Mouse (Mus musculus) hindbrain, embryonic 16.5 days (tissue): ENCODE results near the gene Duoxa1. TPM values are rescaled to one million over a fixed set of nuclear protein-coding genes. Genes with fewer than 3 reads are reported as not detected.
"Not testable (repeated sequence)": the region's sequence is repeated elsewhere in the genome, so short reads cannot be mapped to it uniquely, and the experiment has no call there.

Experiments
- ATAC-seq: fragments of 200-750 bp; cut with Nextera tagmentation; 2 replicates; pipeline ENCODE4 v1.8.0; 2017; ENCODE audit warnings: moderate TSS enrichment, moderate library complexity
- H3K27ac ChIP-seq: fragments of 300-500 bp; sonication (generic); 2 replicates; pipeline ENCODE4 v1.5.1; 2014; ENCODE audit warnings: low read depth, mild to moderate bottlenecking, control low read depth, low read length, moderate library complexity
- H3K27me3 ChIP-seq: fragments of 300-500 bp; sonication (generic); replicated peaks from 2 replicates; pipeline ENCODE4 v1.6.1; 2014; ENCODE audit warnings: low read length; ENCODE audit not compliant: control insufficient read depth, insufficient read depth
- H3K36me3 ChIP-seq: fragments of 300-500 bp; sonication (generic); 2 replicates; pipeline ENCODE4 v1.6.1; 2014; ENCODE audit warnings: mild to moderate bottlenecking, low read length, moderate library complexity, mixed read lengths; ENCODE audit not compliant: control insufficient read depth, insufficient read depth
- H3K4me1 ChIP-seq: fragments of 300-500 bp; sonication (generic); 2 replicates; pipeline ENCODE4 v1.6.1; 2014; ENCODE audit warnings: low read depth, low read length; ENCODE audit not compliant: control insufficient read depth, insufficient read depth
- H3K4me2 ChIP-seq: fragments of 300-500 bp; sonication (generic); 2 replicates; pipeline ENCODE4 v1.6.1; 2014; ENCODE audit warnings: mild to moderate bottlenecking, low read length, control low read depth, moderate library complexity
- H3K4me3 ChIP-seq: fragments of 300-500 bp; sonication (generic); 2 replicates; pipeline ENCODE4 v1.5.1; 2014; ENCODE audit warnings: mild to moderate bottlenecking, low read length, control low read depth, moderate library complexity
- H3K9ac ChIP-seq: fragments of 300-500 bp; sonication (generic); 2 replicates; pipeline ENCODE4 v1.6.1; 2014; ENCODE audit warnings: low read depth, mild to moderate bottlenecking, control low read depth, low read length, moderate library complexity
- H3K9me3 ChIP-seq: fragments of 300-500 bp; sonication (generic); 2 replicates; pipeline ENCODE4 v1.6.1; 2014; ENCODE audit warnings: mild to moderate bottlenecking, low read length, moderate library complexity; ENCODE audit not compliant: control insufficient read depth
- WGBS: fragments of 180-500 bp; shearing (Covaris S2); extraction: QIAGEN DNeasy Blood & Tissue Kit; methylation state at CpG from one replicate; pipeline ENCODE4 v1.1.7; 2014; 5-methylcytosine and 5-hydroxymethylcytosine counted together
- polyA plus RNA-seq: library from polyadenylated mRNA; unstranded; fragments of >200 nt; fragmentation: Nextera tagmentation; extraction: Ambion mirVana; gene quantifications from 2 replicates; pipeline ENCODE4 v1.2.1, GENCODE M21; 2015

The Duoxa1 gene
- polyA plus RNA-seq, 1 experiment from 2014 or later = 0.26 TPM

GRCm38 (mm10) chr2:122345106-122345893, 31.8 kb upstream of the Duoxa1 start:
- Histone ChIP-seq H3K36me3 (no peaks in the 10 kb centered on the region), H3K4me2 (no peak overlapping the region), H3K4me3 (no peak overlapping the region), H3K27ac (no peak overlapping the region), H3K9ac (no peak overlapping the region), H3K4me1 (peaks cover 21% of the 10 kb centered on the region), H3K27me3 (no peaks in the 10 kb centered on the region; the same call in 1 of the 2 replicates), H3K9me3 (no peaks in the 10 kb centered on the region)
- WGBS = 86% methylated on average over 6 of the region's 6 CpGs
- ATAC-seq = no peak

GRCm38 (mm10) chr2:122337291-122337690, 23.8 kb upstream of the Duoxa1 start:
- Histone ChIP-seq H3K4me2 (peak overlapping the region; percentile 35), H3K27me3 (no peaks in the 10 kb centered on the region), H3K4me3 (peak overlapping the region; percentile 9; the same call in 1 of the 2 replicates), H3K27ac (no peak overlapping the region), H3K4me1 (no peaks in the 10 kb centered on the region), H3K9me3 (no peaks in the 10 kb centered on the region), H3K9ac (no peak overlapping the region), H3K36me3 (no peaks in the 10 kb centered on the region)
- 57% methylated on average over 21 of the region's 21 CpGs for WGBS
- ATAC-seq = no peak; the same call in 1 of the 2 replicates

- WGBS = 61% methylated on average over 3 of the region's 3 CpGs
- Histone ChIP-seq H3K4me2 (no peak overlapping the region), H3K27me3 (no peaks in the 10 kb centered on the region), H3K9me3 (no peaks in the 10 kb centered on the region), H3K36me3 (no peaks in the 10 kb centered on the region), H3K4me1 (no peaks in the 10 kb centered on the region), H3K27ac (no peak overlapping the region), H3K9ac (no peak overlapping the region), H3K4me3 (no peak overlapping the region)
- no peak for ATAC-seq
Observed at GRCm38 (mm10) chr2:122334170-122334569, 20.6 kb upstream of the Duoxa1 start.

- H3K9me3 ChIP-seq = no peaks in the 10 kb centered on the region
- no peak overlapping the region for H3K4me2 ChIP-seq
- H3K27me3 ChIP-seq = no peaks in the 10 kb centered on the region
- no peaks in the 10 kb centered on the region for H3K36me3 ChIP-seq
- 93% methylated on average over 3 of the region's 3 CpGs for WGBS
- ATAC-seq = no peak
- no peak overlapping the region for H3K9ac ChIP-seq
- H3K27ac ChIP-seq = no peak overlapping the region
- H3K4me3 ChIP-seq = no peak overlapping the region
- H3K4me1 ChIP-seq = no peaks in the 10 kb centered on the region
Observed at GRCm38 (mm10) chr2:122332222-122332621, 18.7 kb upstream of the Duoxa1 start.

GRCm38 (mm10) chr2:122330317-122330716, 16.8 kb upstream of the Duoxa1 start:
- not testable (repeated sequence) for H3K4me3 ChIP-seq, ATAC-seq, H3K36me3 ChIP-seq, H3K4me1 ChIP-seq, H3K4me2 ChIP-seq, H3K9ac ChIP-seq, H3K27ac ChIP-seq, H3K9me3 ChIP-seq, H3K27me3 ChIP-seq
- WGBS = 89% methylated on average over 4 of the region's 6 CpGs

- no peaks in the 10 kb centered on the region for H3K27me3 ChIP-seq
- no peak overlapping the region for H3K4me3 ChIP-seq
- WGBS = 68% methylated on average over 3 of the region's 3 CpGs
- no peak overlapping the region for H3K9ac ChIP-seq
- ATAC-seq = no peak
- H3K9me3 ChIP-seq = no peaks in the 10 kb centered on the region
- no peak overlapping the region for H3K27ac ChIP-seq
- no peak overlapping the region for H3K4me2 ChIP-seq
- no peaks in the 10 kb centered on the region for H3K36me3 ChIP-seq
- no peaks in the 10 kb centered on the region for H3K4me1 ChIP-seq
Observed at GRCm38 (mm10) chr2:122327986-122328385, 14.5 kb upstream of the Duoxa1 start.

- Histone ChIP-seq H3K4me2 (no peak overlapping the region), H3K36me3 (no peaks in the 10 kb centered on the region), H3K27me3 (no peaks in the 10 kb centered on the region), H3K9me3 (no peaks in the 10 kb centered on the region), H3K27ac (no peak overlapping the region), H3K9ac (no peak overlapping the region), H3K4me3 (no peak overlapping the region), H3K4me1 (no peaks in the 10 kb centered on the region)
- ATAC-seq = no peak
- 75% methylated on average over 2 of the region's 2 CpGs for WGBS
Observed at GRCm38 (mm10) chr2:122325361-122325760, 11.8 kb upstream of the Duoxa1 start.

- H3K27ac ChIP-seq = no peak overlapping the region
- H3K4me1 ChIP-seq = no peaks in the 10 kb centered on the region
- H3K36me3 ChIP-seq = no peaks in the 10 kb centered on the region
- H3K4me2 ChIP-seq = no peak overlapping the region
- H3K27me3 ChIP-seq = no peaks in the 10 kb centered on the region
- no peaks in the 10 kb centered on the region for H3K9me3 ChIP-seq
- no peak overlapping the region for H3K9ac ChIP-seq
- ATAC-seq = no peak
- 74% methylated on average over 3 of the region's 3 CpGs for WGBS
- no peak overlapping the region for H3K4me3 ChIP-seq
Observed at GRCm38 (mm10) chr2:122324586-122324985, 11.1 kb upstream of the Duoxa1 start.

GRCm38 (mm10) chr2:122323960-122324359, 10.4 kb upstream of the Duoxa1 start:
- H3K9ac ChIP-seq = no peak overlapping the region
- 70% methylated on average over 3 of the region's 3 CpGs for WGBS
- no peak overlapping the region for H3K4me3 ChIP-seq
- H3K9me3 ChIP-seq = no peaks in the 10 kb centered on the region
- no peak overlapping the region for H3K4me2 ChIP-seq
- no peaks in the 10 kb centered on the region for H3K36me3 ChIP-seq
- no peaks in the 10 kb centered on the region for H3K4me1 ChIP-seq
- ATAC-seq = no peak
- no peaks in the 10 kb centered on the region for H3K27me3 ChIP-seq
- H3K27ac ChIP-seq = no peak overlapping the region
